Mouse (Mus musculus) neutrophil, adult 5-6 weeks (primary cell): ENCODE data around the gene Elovl5. TPM values are rescaled to one million over a fixed set of nuclear protein-coding genes. Genes with fewer than 3 reads are reported as not detected.

Experiments
- ATAC-seq: fragments of 151-379, 151-347 bp; 2 replicates; pipeline ENCODE4 v1.8.0; 2017; ENCODE audit warnings: mild to moderate bottlenecking, moderate TSS enrichment; ENCODE audit not compliant: insufficient number of reproducible peaks, poor library complexity, low FRiP score, severe bottlenecking; ENCODE audit errors: extremely low read depth
- total RNA-seq: library from RNA; stranded (forward); fragments of 200-1000 nt; gene quantifications from 2 replicates; pipeline ENCODE4 v1.2.3, GENCODE M21; 2017

The Elovl5 gene
- total RNA-seq, 1 experiment from 2014 or later: 61.9 TPM

GRCm38 (mm10) chr9:78015816-78016215, 98.7 kb downstream of the Elovl5 start:
- ATAC-seq: no peak

GRCm38 (mm10) chr9:78016288-78016687, 99.1 kb downstream of the Elovl5 start:
- no peak for ATAC-seq

- no peak for ATAC-seq
These were observed 104.1 kb downstream of the Elovl5 start for GRCm38 (mm10) chr9:78021256-78021655.

- no peak for ATAC-seq
These were observed 105.2 kb downstream of the Elovl5 start for GRCm38 (mm10) chr9:78022187-78022945.

GRCm38 (mm10) chr9:78024823-78025222, 107.7 kb downstream of the Elovl5 start:
- ATAC-seq: peak; percentile 69; the same call in 1 of the 2 replicates

- ATAC-seq: no peak
These were observed 109.9 kb downstream of the Elovl5 start for GRCm38 (mm10) chr9:78027099-78027498.

- no peak for ATAC-seq
These were observed 113.8 kb downstream of the Elovl5 start for GRCm38 (mm10) chr9:78030835-78031456.

GRCm38 (mm10) chr9:78032930-78033329, 115.8 kb downstream of the Elovl5 start:
- no peak for ATAC-seq

Other genes with a start within 250 kb of the Elovl5 start
- 25.8 and 28.4 TPM in 2 replicates for gene Gclc, start 162.8 kb upstream of the Elovl5 start, total RNA-seq
- not detected in 2 replicates for gene Gcm1, start 134.6 kb downstream of the Elovl5 start, total RNA-seq
- gene Fbxo9, start 191.7 kb downstream of the Elovl5 start, total RNA-seq: 72.2 and 80.3 TPM in 2 replicates
- 2.9 and 4.3 TPM in 2 replicates for gene Ick, start 191.8 kb downstream of the Elovl5 start, total RNA-seq